Mouse (Mus musculus) embryo, embryonic 11.5 days (tissue): ENCODE measurements around the gene P4ha2.

Experiments used
- DNase-seq: peaks from one replicate; pipeline ENCODE4 v3.0.0-alpha.2; 2012; ENCODE audit warnings: low read depth, low spot score

Gene P4ha2

GRCm38 (mm10) chr11:54100045-54100691 lies at the start of gene P4ha2:
TSS of gene P4ha2 (plus strand) at chr11:54100095.
- no peak for DNase-seq

GRCm38 (mm10) chr11:54050205-54050604 lies 49.7 kb upstream of the P4ha2 start:
- DNase-seq: no peak

GRCm38 (mm10) chr11:54051161-54051560 lies 48.7 kb upstream of the P4ha2 start:
- DNase-seq: no peak

- DNase-seq: no peak
These were observed 47.8 kb upstream of the P4ha2 start for GRCm38 (mm10) chr11:54052128-54052527.

- DNase-seq: no peak
These were observed 46.8 kb upstream of the P4ha2 start for GRCm38 (mm10) chr11:54053090-54053489.

- DNase-seq: no peak
These were observed 45.6 kb upstream of the P4ha2 start for GRCm38 (mm10) chr11:54054257-54054656.

GRCm38 (mm10) chr11:54056132-54056531 lies 43.8 kb upstream of the P4ha2 start:
- no peak for DNase-seq

- no peak for DNase-seq
These were observed 42.5 kb upstream of the P4ha2 start for GRCm38 (mm10) chr11:54057428-54057827.

GRCm38 (mm10) chr11:54058056-54058617 lies 41.8 kb upstream of the P4ha2 start:
- DNase-seq: no peak

GRCm38 (mm10) chr11:54058643-54059042 lies 41.3 kb upstream of the P4ha2 start:
- no peak for DNase-seq

- no peak for DNase-seq
These were observed 40.4 kb upstream of the P4ha2 start for GRCm38 (mm10) chr11:54059526-54059925.

- no peak for DNase-seq
These were observed 39.6 kb upstream of the P4ha2 start for GRCm38 (mm10) chr11:54060316-54060715.

GRCm38 (mm10) chr11:54062086-54062752 lies 37.7 kb upstream of the P4ha2 start:
- no peak for DNase-seq

GRCm38 (mm10) chr11:54062753-54063471 lies 37.0 kb upstream of the P4ha2 start:
- no peak for DNase-seq

- DNase-seq: no peak
These were observed 36.5 kb upstream of the P4ha2 start for GRCm38 (mm10) chr11:54063472-54063775.

- no peak for DNase-seq
These were observed 35.4 kb upstream of the P4ha2 start for GRCm38 (mm10) chr11:54064412-54064978.

- DNase-seq: no peak
These were observed 34.6 kb upstream of the P4ha2 start for GRCm38 (mm10) chr11:54065106-54065914.

GRCm38 (mm10) chr11:54065915-54066178 lies 34.0 kb upstream of the P4ha2 start:
- DNase-seq: no peak

- no peak for DNase-seq
These were observed 33.5 kb upstream of the P4ha2 start for GRCm38 (mm10) chr11:54066400-54066799.

- no peak for DNase-seq
These were observed 32.4 kb upstream of the P4ha2 start for GRCm38 (mm10) chr11:54067318-54067995.

GRCm38 (mm10) chr11:54067996-54068519 lies 31.8 kb upstream of the P4ha2 start:
- no peak for DNase-seq
